Mouse (Mus musculus) mouse embryonic stem cell (cell line): Measurements from ENCODE around the gene Stk17b.
"Not testable (repeated sequence)": the region's sequence is repeated elsewhere in the genome, so short reads cannot be mapped to it uniquely, and the experiment has no call there.

Experiments used
- in situ Hi-C, 2 experiments: fragments of 300-500 bp; cut with MboI; formaldehyde crosslinking; loops; 1 replicate in 1 of 2; 3 replicates in 1 of 2; pipeline ENCODE4 v1.14.3; 2019 to 2020; ENCODE audit warnings: low sequenced_read_pairs in 2 of 2, low pct_unique_long_range_greater_than_20kb in 1 of 2, mixed read lengths in 1 of 2; ENCODE audit not compliant: unreplicated experiment in 1 of 2

Stk17b gene

GRCm38 (mm10) chr1:53791343-53791742, 6.3 kb upstream of the Stk17b start:
- in situ Hi-C loops, result no loop called here

- in situ Hi-C loops, result no loop called here
Measured at GRCm38 (mm10) chr1:53784291-53784720, 718 bp downstream of the Stk17b start.

- in situ Hi-C loops, result no loop called here
Measured at GRCm38 (mm10) chr1:53782956-53783355, 2.1 kb downstream of the Stk17b start.

- in situ Hi-C loops, result no loop called here
Measured at GRCm38 (mm10) chr1:53782079-53782478, 2.9 kb downstream of the Stk17b start.

- in situ Hi-C loops, result no loop called here
Measured at GRCm38 (mm10) chr1:53781311-53781710, 3.7 kb downstream of the Stk17b start.

GRCm38 (mm10) chr1:53776176-53776905, 8.7 kb downstream of the Stk17b start:
- in situ Hi-C loops, result no loop called here

- in situ Hi-C loops, result no loop called here
Measured at GRCm38 (mm10) chr1:53775545-53775944, 9.5 kb downstream of the Stk17b start.

GRCm38 (mm10) chr1:53775036-53775435, 10.0 kb downstream of the Stk17b start:
- in situ Hi-C loops, result no loop called here

GRCm38 (mm10) chr1:53774571-53774970, 10.5 kb downstream of the Stk17b start:
- in situ Hi-C loops, result no loop called here

- in situ Hi-C loops, result no loop called here
Measured at GRCm38 (mm10) chr1:53773994-53774393, 11.0 kb downstream of the Stk17b start.

- in situ Hi-C loops, result no loop called here
Measured at GRCm38 (mm10) chr1:53772967-53773366, 12.1 kb downstream of the Stk17b start.

GRCm38 (mm10) chr1:53771476-53771875, 13.5 kb downstream of the Stk17b start:
- in situ Hi-C loops, result no loop called here

- in situ Hi-C loops, result no loop called here
Measured at GRCm38 (mm10) chr1:53766112-53766511, 18.9 kb downstream of the Stk17b start.

GRCm38 (mm10) chr1:53757316-53757715, 27.7 kb downstream of the Stk17b start:
- in situ Hi-C loops, result no loop called here

GRCm38 (mm10) chr1:53753501-53753900, 31.5 kb downstream of the Stk17b start:
- in situ Hi-C loops, result not testable (repeated sequence)

GRCm38 (mm10) chr1:53751144-53751543, 33.9 kb downstream of the Stk17b start:
- in situ Hi-C loops, result no loop called here

GRCm38 (mm10) chr1:53750697-53751096, 34.3 kb downstream of the Stk17b start:
- in situ Hi-C loops, result not testable (repeated sequence)

GRCm38 (mm10) chr1:53749881-53750385, 35.1 kb downstream of the Stk17b start:
- in situ Hi-C loops, result not testable (repeated sequence)

- in situ Hi-C loops, result no loop called here
Measured at GRCm38 (mm10) chr1:53748571-53748970, 36.5 kb downstream of the Stk17b start.

- in situ Hi-C loops, result no loop called here
Measured at GRCm38 (mm10) chr1:53746001-53746400, 39.0 kb downstream of the Stk17b start.
